Mouse (Mus musculus): ENCODE results near the gene Gstt1.

GRCm38 (mm10) chr10:75772795-75773664 lies 25.4 kb downstream of the Gstt1 start, which contains the start of gene Ddt:
- TF ChIP-seq CTCF (IDR thresholded peaks at IDR 0.05; ENCODE audit: extremely low read depth, insufficient read depth, low read length) (peak; percentile 24; the same call in 1 of the 2 replicates), POLR2A (IDR thresholded peaks at IDR 0.05; ENCODE audit: extremely low read depth, insufficient read depth, low read length) (peak; percentile 84; the same call in 1 of the 2 replicates)
